Mouse (Mus musculus) stomach, embryonic 14.5 days (tissue): Measurements from ENCODE around the gene Fam131c. TPM values are rescaled to one million over a fixed set of nuclear protein-coding genes. Genes with fewer than 3 reads are reported as not detected.
A peak's percentile ranks its signal among the peaks of the same experiment; 100 is the strongest.

Experiments
- ATAC-seq: fragments of 200-750 bp; cut with Nextera tagmentation; 2 replicates; pipeline ENCODE4 v1.8.0; 2017; ENCODE audit warnings: low read depth, moderate TSS enrichment; ENCODE audit not compliant: insufficient number of reproducible peaks, insufficient read depth, low FRiP score
- H3K27ac ChIP-seq: fragments of 300-500 bp; sonication (generic); 2 replicates; pipeline ENCODE4 v1.5.1; 2014; ENCODE audit warnings: mild to moderate bottlenecking, low read length, moderate library complexity, mixed read lengths
- H3K27me3 ChIP-seq: fragments of 300-500 bp; sonication (generic); 2 replicates; pipeline ENCODE4 v1.6.1; 2014; ENCODE audit warnings: low read length, control low read depth, mixed read lengths; ENCODE audit not compliant: control insufficient read depth, insufficient read depth
- H3K36me3 ChIP-seq: fragments of 300-500 bp; sonication (generic); 2 replicates; pipeline ENCODE4 v1.6.1; 2014; ENCODE audit warnings: mild to moderate bottlenecking, control low read depth, low read length, moderate library complexity, mixed read lengths; ENCODE audit not compliant: control insufficient read depth, insufficient read depth
- H3K4me1 ChIP-seq: fragments of 300-500 bp; sonication (generic); 2 replicates; pipeline ENCODE4 v1.6.1; 2014; ENCODE audit warnings: low read length, control low read depth, mixed read lengths; ENCODE audit not compliant: control insufficient read depth, insufficient read depth
- H3K4me2 ChIP-seq: fragments of 300-500 bp; sonication (generic); replicated peaks from 2 replicates; pipeline ENCODE4 v1.6.1; 2014; ENCODE audit warnings: low read depth, low read length, control low read depth
- H3K4me3 ChIP-seq: fragments of 300-500 bp; sonication (generic); 2 replicates; pipeline ENCODE4 v1.5.1; 2014; ENCODE audit warnings: low read depth, low read length, control low read depth
- H3K9ac ChIP-seq: fragments of 300-500 bp; sonication (generic); replicated peaks from 2 replicates; pipeline ENCODE4 v1.6.1; 2014; ENCODE audit warnings: low read depth, mild to moderate bottlenecking, control low read depth, low read length, moderate library complexity, mixed read lengths
- H3K9me3 ChIP-seq: fragments of 300-500 bp; sonication (generic); 2 replicates; pipeline ENCODE4 v1.6.1; 2016; ENCODE audit warnings: low read depth, low read length, control low read depth; ENCODE audit not compliant: control insufficient read depth
- WGBS: fragments of 180-500 bp; shearing (Covaris S2); extraction: QIAGEN DNeasy Blood & Tissue Kit; methylation state at CpG from one replicate; pipeline ENCODE4 v1.1.7; 2014; 5-methylcytosine and 5-hydroxymethylcytosine counted together
- polyA plus RNA-seq: library from polyadenylated mRNA; unstranded; fragments of >200 nt; fragmentation: Nextera tagmentation; extraction: Ambion mirVana; gene quantifications from 2 replicates; pipeline ENCODE4 v1.2.1, GENCODE M21; 2014

Gene Fam131c
- polyA plus RNA-seq, 1 experiment from 2014 or later, result 4.3 TPM

- WGBS, result 26% methylated on average over 11 of the region's 11 CpGs
- ATAC-seq, result no peak
Observed at GRCm38 (mm10) chr4:141362937-141363548, 5.0 kb upstream of the Fam131c start.

GRCm38 (mm10) chr4:141365126-141365525 lies 2.9 kb upstream of the Fam131c start:
- no peaks in the 10 kb centered on the region for H3K9me3 ChIP-seq
- H3K36me3 ChIP-seq, result no peaks in the 10 kb centered on the region
- H3K4me3 ChIP-seq, result no peak overlapping the region
- 69% methylated on average over 8 of the region's 8 CpGs for WGBS
- H3K27me3 ChIP-seq, result no peaks in the 10 kb centered on the region
- H3K9ac ChIP-seq, result no peak overlapping the region
- H3K4me2 ChIP-seq, result no peak overlapping the region
- peaks cover 2% of the 10 kb centered on the region for H3K4me1 ChIP-seq
- no peak overlapping the region for H3K27ac ChIP-seq
- no peak for ATAC-seq

More at GRCm38 (mm10) chr4:141362937-141363548, 5.0 kb upstream of the Fam131c start:
- Histone ChIP-seq H3K4me3 (no peak overlapping the region), H3K9me3 (no peaks in the 10 kb centered on the region), H3K36me3 (no peaks in the 10 kb centered on the region), H3K9ac (no peak overlapping the region), H3K27ac (no peak overlapping the region), H3K4me1 (peaks cover 6% of the 10 kb centered on the region), H3K27me3 (no peaks in the 10 kb centered on the region), H3K4me2 (no peak overlapping the region)

DNA sequence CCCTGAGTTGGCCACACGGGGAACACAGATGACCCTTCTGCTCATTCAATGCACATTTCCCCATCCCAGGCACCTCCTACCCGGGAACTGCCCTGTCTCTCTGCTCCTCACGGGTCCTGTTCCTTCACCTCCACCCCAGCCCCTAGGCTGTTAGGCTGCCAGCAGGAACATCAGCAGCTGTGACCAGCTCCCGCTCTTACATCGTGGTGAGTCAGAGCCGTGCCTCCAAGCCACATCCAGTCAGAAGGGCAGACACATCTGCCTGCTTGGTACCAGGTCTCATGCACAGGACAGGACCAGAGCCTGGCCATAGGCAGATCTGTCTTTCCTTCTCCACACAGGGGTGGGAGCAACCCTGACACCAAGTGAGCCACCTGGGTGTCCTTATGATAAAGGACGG lies 2.1 kb upstream of the Fam131c start:
- Histone ChIP-seq H3K4me1 (no peaks in the 10 kb centered on the region), H3K9ac (no peak overlapping the region), H3K27me3 (no peaks in the 10 kb centered on the region), H3K36me3 (no peaks in the 10 kb centered on the region), H3K4me2 (no peak overlapping the region), H3K27ac (no peak overlapping the region), H3K9me3 (no peaks in the 10 kb centered on the region), H3K4me3 (no peak overlapping the region)
- 57% methylated on average over 7 of the region's 7 CpGs for WGBS
- ATAC-seq, result no peak

GRCm38 (mm10) chr4:141372426-141372825 lies 4.4 kb downstream of the Fam131c start:
- no peak overlapping the region for H3K4me2 ChIP-seq
- no peaks in the 10 kb centered on the region for H3K4me1 ChIP-seq
- no peaks in the 10 kb centered on the region for H3K36me3 ChIP-seq
- no peak overlapping the region for H3K4me3 ChIP-seq
- H3K9me3 ChIP-seq, result no peaks in the 10 kb centered on the region
- no peaks in the 10 kb centered on the region for H3K27me3 ChIP-seq
- ATAC-seq, result no peak
- no peak overlapping the region for H3K9ac ChIP-seq
- no peak overlapping the region for H3K27ac ChIP-seq
- WGBS, result 90% methylated on average over 5 of the region's 5 CpGs

- no peak overlapping the region for H3K27ac ChIP-seq
- no peak overlapping the region for H3K4me3 ChIP-seq
- H3K9me3 ChIP-seq, result no peaks in the 10 kb centered on the region
- no peaks in the 10 kb centered on the region for H3K36me3 ChIP-seq
- ATAC-seq, result no peak
- WGBS, result 63% methylated on average over 8 of the region's 8 CpGs
- H3K9ac ChIP-seq, result no peak overlapping the region
- H3K4me1 ChIP-seq, result peaks cover 10% of the 10 kb centered on the region; the same call in 1 of the 2 replicates
- H3K4me2 ChIP-seq, result no peak overlapping the region
- peaks cover 14% of the 10 kb centered on the region; the same call in 1 of the 2 replicates for H3K27me3 ChIP-seq
Observed at GRCm38 (mm10) chr4:141379674-141380073, 11.7 kb downstream of the Fam131c start.

- Histone ChIP-seq H3K4me1 (peaks cover 10% of the 10 kb centered on the region; the same call in 1 of the 2 replicates), H3K4me3 (peak overlapping the region; percentile 25), H3K27me3 (peaks cover 14% of the 10 kb centered on the region; the same call in 1 of the 2 replicates), H3K9me3 (no peaks in the 10 kb centered on the region), H3K36me3 (no peaks in the 10 kb centered on the region), H3K9ac (peak overlapping the region; percentile 30; the same call in 1 of the 2 replicates), H3K27ac (no peak overlapping the region), H3K4me2 (peak overlapping the region; percentile 55)
- WGBS, result 0% methylated on average over 25 of the region's 25 CpGs
- peak; percentile 46 for ATAC-seq
Observed at GRCm38 (mm10) chr4:141382406-141382805, 14.4 kb downstream of the Fam131c start.

GRCm38 (mm10) chr4:141385275-141385674 lies 17.3 kb downstream of the Fam131c start:
- H3K36me3 ChIP-seq, result no peaks in the 10 kb centered on the region
- H3K27ac ChIP-seq, result no peak overlapping the region
- no peak overlapping the region for H3K4me3 ChIP-seq
- H3K9me3 ChIP-seq, result no peaks in the 10 kb centered on the region
- H3K4me1 ChIP-seq, result peaks cover 10% of the 10 kb centered on the region; the same call in 1 of the 2 replicates
- H3K4me2 ChIP-seq, result no peak overlapping the region
- H3K27me3 ChIP-seq, result peaks cover 14% of the 10 kb centered on the region; the same call in 1 of the 2 replicates
- 1% methylated on average over 7 of the region's 7 CpGs for WGBS
- no peak overlapping the region for H3K9ac ChIP-seq
- ATAC-seq, result no peak

- Histone ChIP-seq H3K27ac (no peak overlapping the region), H3K4me2 (no peak overlapping the region), H3K9ac (no peak overlapping the region), H3K4me3 (no peak overlapping the region), H3K9me3 (no peaks in the 10 kb centered on the region), H3K27me3 (peaks cover 14% of the 10 kb centered on the region; the same call in 1 of the 2 replicates), H3K4me1 (peaks cover 10% of the 10 kb centered on the region; the same call in 1 of the 2 replicates), H3K36me3 (no peaks in the 10 kb centered on the region)
- WGBS, result 68% methylated on average over 7 of the region's 7 CpGs
- no peak for ATAC-seq
Observed at GRCm38 (mm10) chr4:141386150-141386549, 18.1 kb downstream of the Fam131c start.
